Mouse (Mus musculus) lung, adult 2 months (tissue): Measurements from ENCODE around the gene Kpna3.

Experiments used
- CTCF ChIP-seq: fragments of 200-500 bp; IDR thresholded peaks from 2 replicates; pipeline ENCODE4 v1.5.1; 2011; ENCODE audit warnings: mild to moderate bottlenecking, low read length, control low read depth; ENCODE audit not compliant: insufficient read depth
- POLR2A ChIP-seq: fragments of 200-500 bp; IDR thresholded peaks from 2 replicates; pipeline ENCODE4 v1.6.1; 2011; ENCODE audit warnings: low read depth, mild to moderate bottlenecking, control low read depth, low read length, borderline replicate concordance; ENCODE audit errors: extremely low read depth

DNA sequence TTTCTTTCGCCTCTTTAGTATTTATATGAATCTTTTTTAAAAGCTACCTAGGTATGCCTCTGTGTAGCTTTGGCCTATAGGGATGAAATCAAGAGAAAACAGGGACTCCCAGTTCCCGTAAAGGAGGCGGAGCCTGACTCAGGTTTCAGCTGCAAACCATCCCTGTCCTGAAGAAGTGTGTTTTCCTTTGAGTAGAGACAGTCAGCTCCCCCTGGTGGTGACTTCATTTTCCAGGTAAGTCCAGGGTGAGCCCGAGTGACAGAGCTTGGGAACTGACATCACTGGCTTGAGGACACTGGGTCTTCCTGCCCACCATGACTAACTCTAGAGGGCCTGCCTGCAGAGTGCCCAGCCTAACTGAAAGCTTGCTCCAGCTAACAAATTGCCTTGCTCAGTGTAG lies 122.8 kb downstream of the Kpna3 start:
- TF ChIP-seq CTCF (peak; percentile 50), POLR2A (no peak)
